Mouse (Mus musculus): ENCODE measurements around the gene Dpp6. TPM values are rescaled to one million over a fixed set of nuclear protein-coding genes. Genes with fewer than 3 reads are reported as not detected.

Gene Dpp6
- polyA plus RNA-seq (2012; rRNA removed) (5.0 and 5.5 TPM in 2 replicates), polyA plus RNA-seq (2014; fragmentation: Nextera tagmentation; extraction: Ambion mirVana) (2.4 and 2.7 TPM in 2 replicates)

DNA sequence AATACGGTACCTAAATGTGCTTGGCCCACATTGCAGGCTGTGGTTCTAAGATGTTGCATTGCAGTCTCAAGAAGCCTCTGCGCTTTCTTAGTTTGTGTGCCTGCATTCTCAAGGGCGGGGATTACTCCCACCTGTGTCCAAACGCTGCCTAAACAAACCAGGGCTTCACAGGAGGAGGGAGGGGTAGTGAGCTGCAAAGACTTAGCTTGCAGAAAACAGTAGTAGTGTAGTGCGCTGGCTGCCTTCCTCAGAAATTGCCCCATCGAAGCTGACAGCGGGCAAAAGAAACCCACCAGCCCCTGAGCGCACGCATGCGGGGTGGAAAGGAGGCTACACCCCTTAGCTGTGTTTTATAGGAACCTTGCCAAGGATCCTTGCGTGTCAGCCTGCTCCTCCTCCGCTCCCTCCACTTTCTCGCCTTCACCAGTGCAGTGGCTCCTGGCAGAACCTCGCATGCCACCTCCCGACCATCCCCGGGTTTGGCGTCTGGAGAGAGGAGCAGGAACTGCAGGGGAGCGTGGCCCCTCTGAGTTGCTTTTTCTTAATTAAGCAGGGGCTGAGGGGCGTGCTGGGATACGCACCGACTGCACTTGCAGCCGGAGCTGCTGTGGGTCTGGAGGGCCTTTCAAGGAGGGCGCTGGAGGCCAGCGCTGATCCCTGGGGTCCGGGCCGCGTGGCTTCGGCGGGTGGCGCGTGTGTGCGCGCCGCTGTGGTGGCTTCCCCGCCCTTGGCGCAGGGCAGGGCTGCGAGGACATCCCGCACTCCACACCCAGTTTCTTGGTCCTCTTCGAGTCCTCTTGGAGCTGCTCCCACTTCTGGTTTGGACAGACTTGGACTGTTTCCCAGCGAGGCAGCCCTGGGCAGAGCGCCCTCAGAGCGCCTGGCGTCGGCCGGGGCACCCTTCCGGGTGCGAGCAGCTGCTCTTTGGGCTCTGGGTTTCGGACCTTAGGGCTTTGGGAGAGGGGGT lies at the start of gene Dpp6:
Gene Dpp6, plus strand, starts transcription at position 229 of the 967 bp plus-strand sequence.
- 4% methylated on average over 43 of the region's 48 CpGs for WGBS
- Histone ChIP-seq H3K9ac (ENCODE audit: low read depth, low read length, severe bottlenecking) (no peak within 1 kb of the TSS), H3K9me3 (ENCODE audit: control insufficient read depth, low read length) (no peaks in the 10 kb centered on the region), H3K27ac (replicated peaks; ENCODE audit: low read depth, low read length) (no peak within 1 kb of the TSS), H3K36me3 (ENCODE audit: control insufficient read depth, insufficient read depth, low read length) (no peaks in the 10 kb centered on the region), H3K4me3 (replicated peaks; ENCODE audit: low read length) (peak within 1 kb of the TSS; percentile 21), H3K4me1 (ENCODE audit: control insufficient read depth, insufficient read depth, low read length) (no peaks in the 10 kb centered on the region), H3K27me3 (ENCODE audit: control insufficient read depth, insufficient read depth, low read length) (peaks cover 26% of the 10 kb centered on the region), H3K4me2 (replicated peaks; ENCODE audit: low read depth, low read length, severe bottlenecking) (peak within 1 kb of the TSS; percentile 44)
- TF ChIP-seq POLR2A (IDR thresholded peaks at IDR 0.05; ENCODE audit: borderline replicate concordance, extremely low read depth, insufficient read depth, insufficient read length): no peak
- no peak for DNase-seq (ENCODE audit: low spot score)
- no peak for ATAC-seq (ENCODE audit: low FRiP score, low read depth)

DNA sequence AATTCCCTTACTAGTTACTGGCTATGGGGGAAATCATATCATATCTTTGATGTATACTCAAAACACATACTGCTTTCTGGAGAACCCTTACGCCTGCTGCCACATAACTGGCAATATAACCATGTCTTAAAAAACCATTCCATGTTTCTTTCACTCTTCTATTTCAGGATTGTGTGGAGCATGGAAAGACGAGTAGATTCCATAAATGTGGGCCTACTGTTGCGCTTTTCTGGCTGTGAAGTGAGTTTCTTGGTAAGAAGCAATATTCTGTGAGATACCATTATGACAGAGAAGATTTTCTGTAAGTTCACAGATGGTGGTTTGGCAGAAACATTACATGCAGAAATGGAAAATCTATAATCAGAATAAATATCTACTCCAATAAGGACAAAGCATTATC lies 33.0 kb upstream of the Dpp6 start:
- 76% methylated on average over 3 of the region's 3 CpGs for WGBS
- Histone ChIP-seq H3K4me3 (replicated peaks; ENCODE audit: low read length) (no peak overlapping the region), H3K27ac (replicated peaks; ENCODE audit: low read depth, low read length) (no peak overlapping the region), H3K27me3 (ENCODE audit: control insufficient read depth, insufficient read depth, low read length) (no peaks in the 10 kb centered on the region), H3K9me3 (ENCODE audit: control insufficient read depth, low read length) (no peaks in the 10 kb centered on the region), H3K4me1 (ENCODE audit: control insufficient read depth, insufficient read depth, low read length) (no peaks in the 10 kb centered on the region), H3K36me3 (ENCODE audit: control insufficient read depth, insufficient read depth, low read length) (no peaks in the 10 kb centered on the region), H3K9ac (ENCODE audit: low read depth, low read length, severe bottlenecking) (no peak overlapping the region), H3K4me2 (replicated peaks; ENCODE audit: low read depth, low read length, severe bottlenecking) (no peak overlapping the region)
- no peak for TF ChIP-seq POLR2A (IDR thresholded peaks at IDR 0.05; ENCODE audit: borderline replicate concordance, extremely low read depth, insufficient read depth, insufficient read length)
- no peak for DNase-seq (ENCODE audit: low spot score)
- no peak for ATAC-seq (ENCODE audit: low FRiP score, low read depth)

DNA sequence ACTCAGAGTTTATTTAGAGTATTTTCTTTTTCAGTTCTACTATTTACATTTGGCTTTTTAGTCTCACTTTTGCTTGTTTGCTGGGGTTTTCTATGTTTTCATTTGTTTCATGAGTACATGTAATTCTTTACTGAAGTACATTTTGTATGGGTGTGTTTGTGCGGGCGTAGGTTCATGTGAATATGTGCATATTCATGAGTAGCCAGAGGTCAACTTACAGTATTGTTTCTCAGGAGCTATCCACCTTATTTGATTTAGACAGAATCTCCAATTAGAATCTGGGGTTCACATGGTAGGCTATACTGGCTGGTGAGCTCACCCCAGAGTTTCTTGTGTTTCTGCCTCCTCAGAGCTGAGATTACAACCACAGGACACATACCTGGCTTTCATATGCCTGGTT lies 21.5 kb upstream of the Dpp6 start:
- H3K27ac ChIP-seq (replicated peaks; ENCODE audit: low read depth, low read length): no peak overlapping the region
- H3K9me3 ChIP-seq (ENCODE audit: control insufficient read depth, low read length): no peaks in the 10 kb centered on the region
- ATAC-seq (ENCODE audit: low FRiP score, low read depth): no peak
- no peaks in the 10 kb centered on the region for H3K4me1 ChIP-seq (ENCODE audit: control insufficient read depth, insufficient read depth, low read length)
- WGBS: 89% methylated on average over 2 of the region's 2 CpGs
- TF ChIP-seq POLR2A (IDR thresholded peaks at IDR 0.05; ENCODE audit: borderline replicate concordance, extremely low read depth, insufficient read depth, insufficient read length): no peak
- H3K4me3 ChIP-seq (replicated peaks; ENCODE audit: low read length): no peak overlapping the region
- DNase-seq (ENCODE audit: low spot score): no peak
- no peaks in the 10 kb centered on the region for H3K36me3 ChIP-seq (ENCODE audit: control insufficient read depth, insufficient read depth, low read length)
- no peak overlapping the region for H3K4me2 ChIP-seq (replicated peaks; ENCODE audit: low read depth, low read length, severe bottlenecking)
- H3K9ac ChIP-seq (ENCODE audit: low read depth, low read length, severe bottlenecking): no peak overlapping the region
- no peaks in the 10 kb centered on the region for H3K27me3 ChIP-seq (ENCODE audit: control insufficient read depth, insufficient read depth, low read length)

DNA sequence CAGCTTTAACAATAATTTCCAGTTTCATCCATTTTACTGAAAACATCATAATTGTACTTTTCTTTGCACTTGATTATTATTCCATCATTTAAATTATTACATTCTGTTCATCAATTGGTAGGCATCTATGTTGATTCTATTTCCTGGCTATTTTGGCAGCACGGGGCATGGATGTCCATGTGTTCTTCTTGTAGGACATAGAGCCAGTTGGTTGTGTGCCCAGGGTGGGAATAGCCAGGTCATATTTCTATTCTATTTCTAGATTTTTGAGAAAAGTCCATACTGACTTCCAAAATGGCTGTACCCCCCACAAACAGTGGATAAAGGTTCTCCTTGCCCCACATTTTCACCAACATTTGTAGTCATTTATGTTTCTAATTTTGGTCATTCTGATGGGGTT lies 19.0 kb downstream of the Dpp6 start:
- Histone ChIP-seq H3K36me3 (ENCODE audit: control insufficient read depth, insufficient read depth, low read length) (no peaks in the 10 kb centered on the region), H3K27me3 (ENCODE audit: control insufficient read depth, insufficient read depth, low read length) (no peaks in the 10 kb centered on the region), H3K9me3 (ENCODE audit: control insufficient read depth, low read length) (no peaks in the 10 kb centered on the region), H3K27ac (replicated peaks; ENCODE audit: low read depth, low read length) (no peak overlapping the region), H3K4me1 (ENCODE audit: control insufficient read depth, insufficient read depth, low read length) (no peaks in the 10 kb centered on the region), H3K4me2 (replicated peaks; ENCODE audit: low read depth, low read length, severe bottlenecking) (no peak overlapping the region), H3K4me3 (replicated peaks; ENCODE audit: low read length) (no peak overlapping the region), H3K9ac (ENCODE audit: low read depth, low read length, severe bottlenecking) (no peak overlapping the region)
- WGBS: 84% methylated on average over 1 of the region's 1 CpGs
- DNase-seq (ENCODE audit: low spot score): no peak
- TF ChIP-seq POLR2A (IDR thresholded peaks at IDR 0.05; ENCODE audit: borderline replicate concordance, extremely low read depth, insufficient read depth, insufficient read length): no peak
- ATAC-seq (ENCODE audit: low FRiP score, low read depth): no peak

DNA sequence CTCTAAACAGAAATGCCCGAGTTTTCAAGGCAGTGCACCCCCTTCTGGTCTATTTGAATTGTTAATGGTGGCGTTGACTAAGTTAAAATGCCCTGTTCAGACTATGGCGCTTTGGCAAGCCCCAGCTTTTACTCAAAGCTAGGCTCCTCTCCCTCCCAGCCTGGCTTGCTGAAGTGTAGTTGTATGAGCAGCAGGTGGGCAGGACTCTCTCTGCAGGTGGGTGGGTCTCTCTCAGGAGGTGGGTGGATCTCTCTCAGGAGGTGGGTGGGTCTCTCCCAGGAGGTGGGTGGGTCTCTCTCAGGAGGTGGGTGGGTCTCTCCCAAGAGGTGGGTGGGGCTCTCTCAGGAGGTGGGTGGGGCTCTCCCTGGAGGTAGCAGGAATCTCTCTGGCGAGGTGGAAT lies 24.1 kb downstream of the Dpp6 start:
- Histone ChIP-seq H3K4me1 (ENCODE audit: control insufficient read depth, insufficient read depth, low read length) (no peaks in the 10 kb centered on the region), H3K27ac (replicated peaks; ENCODE audit: low read depth, low read length) (no peak overlapping the region), H3K27me3 (ENCODE audit: control insufficient read depth, insufficient read depth, low read length) (no peaks in the 10 kb centered on the region), H3K9ac (ENCODE audit: low read depth, low read length, severe bottlenecking) (no peak overlapping the region), H3K4me3 (replicated peaks; ENCODE audit: low read length) (no peak overlapping the region), H3K36me3 (ENCODE audit: control insufficient read depth, insufficient read depth, low read length) (no peaks in the 10 kb centered on the region), H3K4me2 (replicated peaks; ENCODE audit: low read depth, low read length, severe bottlenecking) (no peak overlapping the region), H3K9me3 (ENCODE audit: control insufficient read depth, low read length) (no peaks in the 10 kb centered on the region)
- DNase-seq (ENCODE audit: low spot score) (no peak), ATAC-seq (ENCODE audit: low FRiP score, low read depth) (no peak)
- 15% methylated on average over 4 of the region's 4 CpGs for WGBS
- no peak for TF ChIP-seq POLR2A (IDR thresholded peaks at IDR 0.05; ENCODE audit: borderline replicate concordance, extremely low read depth, insufficient read depth, insufficient read length)

Data from limb, embryonic 14.5 days (tissue).